Comparison of ENCODE assay signal across 8 mouse cellular contexts in the genomic region with DNA sequence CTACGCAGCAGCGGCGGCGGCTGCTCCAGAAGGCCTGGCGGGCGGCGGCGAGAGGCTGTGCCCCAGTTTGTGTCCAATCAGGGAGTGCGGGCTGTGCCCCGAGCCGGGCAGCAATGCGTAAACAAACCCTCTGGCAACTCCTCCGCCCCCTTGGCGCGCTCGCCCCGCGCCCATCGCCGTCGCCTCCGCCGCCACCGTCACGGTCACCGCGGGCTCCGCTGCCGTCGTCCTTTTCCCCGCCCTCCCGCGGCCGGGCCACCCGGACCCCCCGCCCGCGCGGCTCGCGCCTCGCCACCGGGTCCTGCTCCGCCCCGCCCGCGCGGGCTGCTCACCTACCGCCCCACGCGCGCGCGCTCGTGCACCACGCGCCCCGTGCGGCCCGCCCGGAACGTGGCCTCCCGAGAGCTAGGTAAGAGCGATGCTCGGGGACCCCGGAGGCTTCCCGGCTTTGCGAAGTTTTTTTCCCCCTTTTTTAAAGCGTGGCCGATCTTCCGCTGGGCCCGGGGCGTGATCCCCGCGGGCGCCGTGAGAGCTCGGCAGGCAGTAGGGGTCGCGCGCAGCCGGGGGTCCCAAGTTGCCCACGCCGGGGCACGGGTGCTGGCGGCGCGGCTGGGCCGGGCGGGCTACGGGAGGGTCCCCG. TPM values are rescaled to one million over a fixed set of nuclear protein-coding genes. Genes with fewer than 3 reads are reported as not detected.
DNase-seq lines count a peak whose midpoint lies in the region; ATAC-seq lines count a peak whose summit lies in the region.

A gene (plus strand): TSS at position 149 of the 640 bp plus-strand sequence.

- H3K27me3 ChIP-seq in embryonic facial prominence, embryonic 10.5 days (replicated peaks; ENCODE audit: low read depth, poor library complexity, severe bottlenecking), result peaks cover 76% of the 10 kb centered on the region
- H3K27me3 ChIP-seq in limb, embryonic 10.5 days (ENCODE audit: low read depth, poor library complexity, severe bottlenecking), result peaks cover 76% of the 10 kb centered on the region
- peaks cover 39% of the 10 kb centered on the region for H3K27me3 ChIP-seq in midbrain, embryonic 11.5 days (ENCODE audit: control insufficient read depth, insufficient read depth, low read length)

- H3K4me3 ChIP-seq in embryonic facial prominence, embryonic 10.5 days, result peak within 1 kb of the TSS; percentile 80
- H3K4me3 ChIP-seq in limb, embryonic 10.5 days, result peak within 1 kb of the TSS; percentile 77
- peak within 1 kb of the TSS; percentile 50 for H3K4me3 ChIP-seq in midbrain, embryonic 11.5 days (ENCODE audit: low read depth, low read length)

- peak within 1 kb of the TSS; percentile 100 for H3K4me2 ChIP-seq in midbrain, embryonic 11.5 days

- under 1% methylated on average over 92 of the region's 92 CpGs for WGBS in embryonic facial prominence, embryonic 10.5 days
- WGBS in limb, embryonic 10.5 days, result under 1% methylated on average over 69 of the region's 92 CpGs
- under 1% methylated on average over 91 of the region's 92 CpGs for WGBS in midbrain, embryonic 11.5 days

- H3K9ac ChIP-seq in midbrain, embryonic 11.5 days (ENCODE audit: low read length), result peak within 1 kb of the TSS; percentile 51

- peak within 1 kb of the TSS; percentile 67 for H3K27ac ChIP-seq in embryonic facial prominence, embryonic 10.5 days (replicated peaks)
- peak within 1 kb of the TSS; percentile 77 for H3K27ac ChIP-seq in limb, embryonic 10.5 days
- H3K27ac ChIP-seq in midbrain, embryonic 11.5 days (ENCODE audit: low read depth, low read length), result no peak within 1 kb of the TSS

- no peaks in the 10 kb centered on the region for H3K36me3 ChIP-seq in embryonic facial prominence, embryonic 10.5 days (replicated peaks)
- no peaks in the 10 kb centered on the region for H3K36me3 ChIP-seq in limb, embryonic 10.5 days
- no peaks in the 10 kb centered on the region for H3K36me3 ChIP-seq in midbrain, embryonic 11.5 days (ENCODE audit: control insufficient read depth, insufficient read depth, low read length)

- DNase-seq in adrenal gland, adult 2 months, result peak; percentile 93
- peak; percentile 78 for DNase-seq in embryonic facial prominence, embryonic 10.5 days (ENCODE audit: low spot score)
- peak; percentile 98 for DNase-seq in heart, adult 11 months
- DNase-seq in kidney, adult 11 months, result peak; percentile 84
- DNase-seq in limb, embryonic 10.5 days (ENCODE audit: low spot score), result peak; percentile 73
- DNase-seq in midbrain, embryonic 11.5 days (ENCODE audit: low spot score, missing footprints), result peak; percentile 94
- DNase-seq in right cerebral cortex, postnatal 36 days (ENCODE audit: low spot score in 2 of 2), result peak; percentile 48 to 56
- peak; percentile 41 to 65 for DNase-seq in urinary bladder, postnatal 4 days (ENCODE audit: low spot score in 2 of 2)

- peak; percentile 82 for ATAC-seq in midbrain, embryonic 11.5 days (ENCODE audit: low FRiP score)

- no peaks in the 10 kb centered on the region for H3K9me3 ChIP-seq in embryonic facial prominence, embryonic 10.5 days
- H3K9me3 ChIP-seq in limb, embryonic 10.5 days (replicated peaks), result no peaks in the 10 kb centered on the region
- no peaks in the 10 kb centered on the region for H3K9me3 ChIP-seq in midbrain, embryonic 11.5 days (ENCODE audit: control insufficient read depth, low read length)

- peaks cover 17% of the 10 kb centered on the region; the same call in 1 of the 2 replicates for H3K4me1 ChIP-seq in embryonic facial prominence, embryonic 10.5 days
- H3K4me1 ChIP-seq in limb, embryonic 10.5 days, result peaks cover 22% of the 10 kb centered on the region
- H3K4me1 ChIP-seq in midbrain, embryonic 11.5 days (ENCODE audit: control insufficient read depth, insufficient read depth, low read length), result no peaks in the 10 kb centered on the region

RNA-seq across cellular contexts. Expression of the gene that starts here (rescaled TPM):
- 10 to 100 TPM; 21.0 to 31.9 TPM for total RNA-seq in adrenal gland, adult 2 months (2021)
- polyA plus RNA-seq in adrenal gland, adult 2 months (2012; rRNA removed), result 1.9 and 2.5 TPM in 2 replicates
- 7.1 and 7.9 TPM in 2 replicates for polyA plus RNA-seq in embryonic facial prominence, embryonic 10.5 days (2016; fragmentation: Nextera tagmentation; extraction: Ambion mirVana)
- 2.9 and 4.5 TPM in 2 replicates for polyA plus RNA-seq in limb, embryonic 10.5 days (2016; fragmentation: Nextera tagmentation; extraction: Ambion mirVana)
- polyA plus RNA-seq in midbrain, embryonic 11.5 days (2014; fragmentation: Nextera tagmentation; extraction: Ambion mirVana), result 10.2 and 10.9 TPM in 2 replicates
